Mouse (Mus musculus) intestine, embryonic 16.5 days (tissue): ENCODE measurements around the gene Hdac7. TPM values are rescaled to one million over a fixed set of nuclear protein-coding genes. Genes with fewer than 3 reads are reported as not detected.
A peak's percentile ranks its signal among the peaks of the same experiment; 100 is the strongest.

Experiments used
- ATAC-seq: fragments of 200-750 bp; cut with Nextera tagmentation; 2 replicates; pipeline ENCODE4 v1.8.0; 2017; ENCODE audit warnings: moderate TSS enrichment, moderate library complexity
- H3K27ac ChIP-seq: fragments of 300-500 bp; sonication (generic); 2 replicates; pipeline ENCODE4 v1.5.1; 2014; ENCODE audit warnings: mild to moderate bottlenecking, low read length
- H3K27me3 ChIP-seq: fragments of 300-500 bp; sonication (generic); replicated peaks from 2 replicates; pipeline ENCODE4 v1.6.1; 2014; ENCODE audit warnings: low read length, control low read depth, mixed read lengths; ENCODE audit not compliant: control insufficient read depth, insufficient read depth
- H3K36me3 ChIP-seq: fragments of 300-500 bp; sonication (generic); 2 replicates; pipeline ENCODE4 v1.6.1; 2014; ENCODE audit warnings: low read length, control low read depth; ENCODE audit not compliant: control insufficient read depth, insufficient read depth
- H3K4me1 ChIP-seq: fragments of 300-500 bp; sonication (generic); 2 replicates; pipeline ENCODE4 v1.6.1; 2014; ENCODE audit warnings: low read length, control low read depth, mixed read lengths; ENCODE audit not compliant: control insufficient read depth, insufficient read depth
- H3K4me2 ChIP-seq: fragments of 300-500 bp; sonication (generic); 2 replicates; pipeline ENCODE4 v1.6.1; 2014; ENCODE audit warnings: low read depth, low read length, control low read depth
- H3K4me3 ChIP-seq: fragments of 300-500 bp; sonication (generic); 2 replicates; pipeline ENCODE4 v1.5.1; 2014; ENCODE audit warnings: mild to moderate bottlenecking, low read length
- H3K9ac ChIP-seq: fragments of 300-500 bp; sonication (generic); 2 replicates; pipeline ENCODE4 v1.6.1; 2014; ENCODE audit warnings: low read depth, low read length
- H3K9me3 ChIP-seq: fragments of 300-500 bp; sonication (generic); 2 replicates; pipeline ENCODE4 v1.6.1; 2016; ENCODE audit warnings: low read length, control low read depth; ENCODE audit not compliant: control insufficient read depth
- WGBS: fragments of 180-500 bp; shearing (Covaris S2); extraction: QIAGEN DNeasy Blood & Tissue Kit; methylation state at CpG from one replicate; pipeline ENCODE4 v1.1.7; 2014; 5-methylcytosine and 5-hydroxymethylcytosine counted together
- polyA plus RNA-seq: library from polyadenylated mRNA; unstranded; fragments of >200 nt; fragmentation: Nextera tagmentation; extraction: Ambion mirVana; gene quantifications from 2 replicates; pipeline ENCODE4 v1.2.1, GENCODE M21; 2015

Hdac7 gene
- polyA plus RNA-seq, 1 experiment from 2014 or later = 15.8 TPM

GRCm38 (mm10) chr15:97847866-97848265 lies 3.6 kb upstream of the Hdac7 start:
- Histone ChIP-seq H3K4me3 (no peak overlapping the region), H3K27ac (no peak overlapping the region), H3K36me3 (no peaks in the 10 kb centered on the region), H3K4me1 (no peaks in the 10 kb centered on the region), H3K9me3 (no peaks in the 10 kb centered on the region), H3K9ac (no peak overlapping the region), H3K4me2 (no peak overlapping the region), H3K27me3 (no peaks in the 10 kb centered on the region)
- WGBS = 94% methylated on average over 2 of the region's 2 CpGs
- ATAC-seq = no peak

- Histone ChIP-seq H3K27ac (no peak overlapping the region), H3K4me1 (no peaks in the 10 kb centered on the region), H3K9ac (no peak overlapping the region), H3K4me2 (no peak overlapping the region), H3K9me3 (no peaks in the 10 kb centered on the region), H3K36me3 (no peaks in the 10 kb centered on the region), H3K27me3 (no peaks in the 10 kb centered on the region), H3K4me3 (no peak overlapping the region)
- ATAC-seq = no peak
- 87% methylated on average over 4 of the region's 4 CpGs for WGBS
Observed at GRCm38 (mm10) chr15:97847285-97847684, 3.0 kb upstream of the Hdac7 start.

GRCm38 (mm10) chr15:97846121-97846882 lies 2.0 kb upstream of the Hdac7 start:
- H3K4me2 ChIP-seq = no peak overlapping the region
- H3K4me3 ChIP-seq = no peak overlapping the region
- no peaks in the 10 kb centered on the region for H3K27me3 ChIP-seq
- WGBS = 86% methylated on average over 11 of the region's 11 CpGs
- no peaks in the 10 kb centered on the region for H3K9me3 ChIP-seq
- H3K9ac ChIP-seq = no peak overlapping the region
- ATAC-seq = no peak
- H3K36me3 ChIP-seq = no peaks in the 10 kb centered on the region
- no peaks in the 10 kb centered on the region for H3K4me1 ChIP-seq
- H3K27ac ChIP-seq = no peak overlapping the region

GRCm38 (mm10) chr15:97843247-97843651 lies 1.1 kb downstream of the Hdac7 start:
- Histone ChIP-seq H3K9ac (no peak overlapping the region), H3K4me3 (no peak overlapping the region), H3K36me3 (no peaks in the 10 kb centered on the region), H3K27me3 (no peaks in the 10 kb centered on the region), H3K27ac (no peak overlapping the region), H3K4me1 (peaks cover 20% of the 10 kb centered on the region), H3K4me2 (no peak overlapping the region), H3K9me3 (no peaks in the 10 kb centered on the region)
- no peak for ATAC-seq
- WGBS = 73% methylated on average over 7 of the region's 7 CpGs

GRCm38 (mm10) chr15:97842058-97842457 lies 2.2 kb downstream of the Hdac7 start:
- H3K4me2 ChIP-seq = no peak overlapping the region
- WGBS = 88% methylated on average over 6 of the region's 6 CpGs

GRCm38 (mm10) chr15:97841383-97841782 lies 2.9 kb downstream of the Hdac7 start:
- H3K4me2 ChIP-seq = no peak overlapping the region
- H3K4me3 ChIP-seq = no peak overlapping the region
- no peaks in the 10 kb centered on the region for H3K27me3 ChIP-seq
- H3K36me3 ChIP-seq = no peaks in the 10 kb centered on the region
- H3K4me1 ChIP-seq = peaks cover 38% of the 10 kb centered on the region
- no peak overlapping the region for H3K9ac ChIP-seq
- H3K27ac ChIP-seq = no peak overlapping the region
- no peaks in the 10 kb centered on the region for H3K9me3 ChIP-seq
- no peak for ATAC-seq
- WGBS = 94% methylated on average over 6 of the region's 6 CpGs

More at GRCm38 (mm10) chr15:97842058-97842457, 2.2 kb downstream of the Hdac7 start:
- Histone ChIP-seq H3K36me3 (no peaks in the 10 kb centered on the region), H3K9ac (no peak overlapping the region), H3K27ac (no peak overlapping the region), H3K9me3 (no peaks in the 10 kb centered on the region), H3K27me3 (no peaks in the 10 kb centered on the region), H3K4me3 (no peak overlapping the region), H3K4me1 (peaks cover 32% of the 10 kb centered on the region)
- no peak for ATAC-seq

- Histone ChIP-seq H3K4me1 (peaks cover 40% of the 10 kb centered on the region), H3K9ac (no peak overlapping the region), H3K27me3 (no peaks in the 10 kb centered on the region), H3K4me3 (no peak overlapping the region), H3K27ac (peak overlapping the region; percentile 76; the same call in 1 of the 2 replicates), H3K9me3 (no peaks in the 10 kb centered on the region), H3K4me2 (no peak overlapping the region), H3K36me3 (no peaks in the 10 kb centered on the region)
- ATAC-seq = no peak
- 85% methylated on average over 1 of the region's 1 CpGs for WGBS
Observed at GRCm38 (mm10) chr15:97840781-97841180, 3.5 kb downstream of the Hdac7 start.

GRCm38 (mm10) chr15:97839991-97840455 lies 4.3 kb downstream of the Hdac7 start:
- peaks cover 40% of the 10 kb centered on the region for H3K4me1 ChIP-seq
- H3K9ac ChIP-seq = no peak overlapping the region
- H3K27ac ChIP-seq = peak overlapping the region; percentile 76
- no peaks in the 10 kb centered on the region for H3K36me3 ChIP-seq
- ATAC-seq = peak; percentile 85
- H3K27me3 ChIP-seq = no peaks in the 10 kb centered on the region
- 39% methylated on average over 3 of the region's 3 CpGs for WGBS
- no peak overlapping the region for H3K4me3 ChIP-seq
- H3K9me3 ChIP-seq = no peaks in the 10 kb centered on the region
- no peak overlapping the region for H3K4me2 ChIP-seq

- Histone ChIP-seq H3K27ac (peak overlapping the region; percentile 76), H3K4me1 (peaks cover 40% of the 10 kb centered on the region), H3K9ac (no peak overlapping the region), H3K9me3 (no peaks in the 10 kb centered on the region), H3K4me2 (no peak overlapping the region), H3K36me3 (no peaks in the 10 kb centered on the region), H3K27me3 (no peaks in the 10 kb centered on the region), H3K4me3 (no peak overlapping the region)
- ATAC-seq = no peak
- 81% methylated on average over 4 of the region's 4 CpGs for WGBS
Observed at GRCm38 (mm10) chr15:97839473-97839872, 4.8 kb downstream of the Hdac7 start.
